Mouse (Mus musculus): ENCODE data around the gene Tas2r115. TPM values are rescaled to one million over a fixed set of nuclear protein-coding genes. Genes with fewer than 3 reads are reported as not detected.
"Not testable (repeated sequence)": the region's sequence is repeated elsewhere in the genome, so short reads cannot be mapped to it uniquely, and the experiment has no call there.

Tas2r115 gene
- polyA plus RNA-seq, 1 experiment from 2014 or later: not detected

DNA sequence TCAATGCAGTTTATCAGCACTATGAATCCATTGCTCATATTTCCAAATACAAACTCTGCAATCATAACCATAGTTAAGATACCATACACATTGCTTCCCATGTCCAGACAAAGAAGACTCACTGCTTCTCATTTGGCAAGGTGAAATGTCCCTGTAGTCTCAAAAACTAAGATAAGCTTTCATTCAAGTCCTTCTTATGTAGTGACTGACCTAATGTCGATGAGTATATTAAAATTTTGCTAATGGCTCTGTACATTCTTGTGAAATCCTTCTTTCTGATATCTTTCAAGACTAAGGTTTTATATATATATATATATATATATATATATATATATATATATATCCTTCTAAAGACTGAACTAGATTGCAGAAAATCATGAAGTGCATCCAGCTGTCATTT lies 36.9 kb downstream of the Tas2r115 start, which contains the start of gene Tas2r121:
TSS of gene Tas2r121 (minus strand) at position 101 of the 400 bp plus-strand sequence.
- Histone ChIP-seq H3K4me2 (replicated peaks; ENCODE audit: low read depth) (no peak within 1 kb of the TSS), H3K4me3 (ENCODE audit: low read depth, low read length) (no peak within 1 kb of the TSS), H3K36me3 (ENCODE audit: control insufficient read depth, insufficient read depth, low read length) (no peaks in the 10 kb centered on the region), H3K9ac (ENCODE audit: low read length) (no peak within 1 kb of the TSS), H3K4me1 (replicated peaks; ENCODE audit: control insufficient read depth, insufficient read depth) (no peaks in the 10 kb centered on the region), H3K27ac (replicated peaks) (no peak within 1 kb of the TSS), H3K27me3 (ENCODE audit: control insufficient read depth, insufficient read depth, low read length) (no peaks in the 10 kb centered on the region), H3K9me3 (ENCODE audit: control insufficient read depth, low read length) (no peaks in the 10 kb centered on the region)
- no peak for DNase-seq (ENCODE audit: low spot score)
- TF ChIP-seq EP300 (optimal IDR thresholded peaks at IDR 0.05) (no peak), CTCF (IDR thresholded peaks at IDR 0.05; ENCODE audit: low read depth) (no peak)
- WGBS: 74% methylated on average over 1 of the region's 1 CpGs
- no peak for ATAC-seq (ENCODE audit: low FRiP score, low TSS enrichment)

DNA sequence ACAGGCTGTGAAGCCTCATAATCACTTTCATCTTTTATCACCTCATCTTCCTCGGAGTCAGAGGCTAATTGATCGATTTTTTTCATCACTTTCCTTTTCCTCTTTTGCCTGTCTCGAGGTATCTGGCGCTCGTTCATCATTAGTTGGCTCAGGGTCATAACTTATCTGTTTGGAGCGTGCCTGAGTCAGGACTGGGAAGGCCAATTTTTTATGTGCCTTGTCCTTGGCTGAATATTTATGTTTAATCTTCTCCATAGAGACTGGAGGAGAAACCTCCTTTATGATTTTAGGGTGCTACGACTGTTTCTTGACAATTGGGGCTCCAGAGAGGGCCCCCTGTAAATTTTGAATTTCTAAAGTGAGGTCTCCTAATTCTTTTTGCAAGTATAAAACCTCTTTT lies 46.2 kb downstream of the Tas2r115 start:
- not testable (repeated sequence) for H3K36me3 ChIP-seq (ENCODE audit: control insufficient read depth, insufficient read depth, low read length); ATAC-seq (ENCODE audit: low FRiP score, low TSS enrichment); H3K4me2 ChIP-seq (replicated peaks; ENCODE audit: low read depth); H3K4me1 ChIP-seq (replicated peaks; ENCODE audit: control insufficient read depth, insufficient read depth); H3K9ac ChIP-seq (ENCODE audit: low read length); H3K27ac ChIP-seq (replicated peaks); DNase-seq (ENCODE audit: low spot score); H3K4me3 ChIP-seq (ENCODE audit: low read depth, low read length); H3K9me3 ChIP-seq (ENCODE audit: control insufficient read depth, low read length); H3K27me3 ChIP-seq (ENCODE audit: control insufficient read depth, insufficient read depth, low read length)
- WGBS: 79% methylated on average over 7 of the region's 7 CpGs

Other genes with a start within 250 kb of the Tas2r115 start
- gene Prh1, start 168.2 kb downstream of the Tas2r115 start, polyA plus RNA-seq (2015; fragmentation: Nextera tagmentation; extraction: Ambion mirVana): 0.11 TPM in 1 of 2 replicates, not detected in the other
- gene Prp2, start 142.1 kb downstream of the Tas2r115 start, polyA plus RNA-seq (2015; fragmentation: Nextera tagmentation; extraction: Ambion mirVana): not detected in 2 replicates
- not detected in 2 replicates for gene A630073D07Rik, start 86.5 kb downstream of the Tas2r115 start, polyA plus RNA-seq (2015; fragmentation: Nextera tagmentation; extraction: Ambion mirVana)
- gene Tas2r120, start 81.1 kb downstream of the Tas2r115 start, polyA plus RNA-seq (2015; fragmentation: Nextera tagmentation; extraction: Ambion mirVana): not detected in 2 replicates
- gene Tas2r121, start 37.0 kb downstream of the Tas2r115 start, polyA plus RNA-seq (2015; fragmentation: Nextera tagmentation; extraction: Ambion mirVana): not detected in 2 replicates
- gene Tas2r122, start 26.1 kb downstream of the Tas2r115 start, polyA plus RNA-seq (2015; fragmentation: Nextera tagmentation; extraction: Ambion mirVana): not detected in 2 replicates
- gene Tas2r124, start 16.7 kb upstream of the Tas2r115 start, polyA plus RNA-seq (2015; fragmentation: Nextera tagmentation; extraction: Ambion mirVana): not detected in 2 replicates
- gene Tas2r102, start 24.1 kb upstream of the Tas2r115 start, polyA plus RNA-seq (2015; fragmentation: Nextera tagmentation; extraction: Ambion mirVana): not detected in 2 replicates
- gene Tas2r136, start 40.1 kb upstream of the Tas2r115 start, polyA plus RNA-seq (2015; fragmentation: Nextera tagmentation; extraction: Ambion mirVana): not detected in 2 replicates
- not detected in 2 replicates for gene Tas2r117, start 64.8 kb upstream of the Tas2r115 start, polyA plus RNA-seq (2015; fragmentation: Nextera tagmentation; extraction: Ambion mirVana)
- not detected in 2 replicates for gene Tas2r123, start 109.1 kb upstream of the Tas2r115 start, polyA plus RNA-seq (2015; fragmentation: Nextera tagmentation; extraction: Ambion mirVana)
- gene Tas2r116, start 117.4 kb upstream of the Tas2r115 start, polyA plus RNA-seq (2015; fragmentation: Nextera tagmentation; extraction: Ambion mirVana): not detected in 2 replicates
- not detected in 2 replicates for gene Tas2r110, start 130.0 kb upstream of the Tas2r115 start, polyA plus RNA-seq (2015; fragmentation: Nextera tagmentation; extraction: Ambion mirVana)
- gene Tas2r113, start 155.0 kb upstream of the Tas2r115 start, polyA plus RNA-seq (2015; fragmentation: Nextera tagmentation; extraction: Ambion mirVana): not detected in 2 replicates
- not detected in 2 replicates for gene Tas2r125, start 171.6 kb upstream of the Tas2r115 start, polyA plus RNA-seq (2015; fragmentation: Nextera tagmentation; extraction: Ambion mirVana)
- gene Tas2r129, start 213.1 kb upstream of the Tas2r115 start, polyA plus RNA-seq (2015; fragmentation: Nextera tagmentation; extraction: Ambion mirVana): not detected in 2 replicates
- gene Tas2r131, start 219.9 kb upstream of the Tas2r115 start, polyA plus RNA-seq (2015; fragmentation: Nextera tagmentation; extraction: Ambion mirVana): not detected in 2 replicates
- gene Tas2r109, start 242.9 kb upstream of the Tas2r115 start, polyA plus RNA-seq (2015; fragmentation: Nextera tagmentation; extraction: Ambion mirVana): not detected in 2 replicates

All from stomach, postnatal 0 days (tissue).